Mouse (Mus musculus) CH12.LX (cell line): Measurements from ENCODE around the gene Ndufb4. TPM values are rescaled to one million over a fixed set of nuclear protein-coding genes. Genes with fewer than 3 reads are reported as not detected.
A peak's percentile ranks its signal among the peaks of the same experiment; 100 is the strongest.

Experiments used
- DNase-seq: peaks from one replicate; pipeline ENCODE4 v3.0.0-alpha.2; 2013; ENCODE audit errors: extremely low read depth
- H3K27ac ChIP-seq: 2 replicates; pipeline ENCODE4 v1.5.1; 2012; ENCODE audit warnings: low read depth, mild to moderate bottlenecking, control low read depth, moderate library complexity; ENCODE audit not compliant: insufficient read depth
- H3K27me3 ChIP-seq: replicated peaks from 2 replicates; pipeline ENCODE3; 2012; ENCODE audit warnings: inconsistent platforms
- H3K36me3 ChIP-seq, 2 experiments: replicated peaks in 1 of 2; 2 replicates each; pipeline versions ENCODE3 to v1.6.1; 2012; ENCODE audit warnings: inconsistent platforms in 1 of 2, low read length in 1 of 2, mild to moderate bottlenecking in 1 of 2, mixed read lengths in 1 of 2, moderate library complexity in 1 of 2; ENCODE audit not compliant: control insufficient read depth in 1 of 2, insufficient read depth in 1 of 2
- H3K4me1 ChIP-seq, 2 experiments: 2 replicates each; pipeline ENCODE4 v1.6.1; 2012; ENCODE audit warnings: inconsistent platforms in 1 of 2, moderate library complexity in 1 of 2; ENCODE audit not compliant: insufficient read depth in 2 of 2, control insufficient read depth in 1 of 2
- H3K4me2 ChIP-seq: 2 replicates; pipeline ENCODE4 v1.6.1; 2012; ENCODE audit warnings: low read depth, mild to moderate bottlenecking, control low read depth; ENCODE audit not compliant: poor library complexity, insufficient read depth, severe bottlenecking
- H3K4me3 ChIP-seq, 3 experiments: fragments of 150-350 bp in 1 of 3; sonication (generic) in 1 of 3; replicated peaks in 1 of 3; 2 replicates each; pipeline versions ENCODE3 to v1.5.1; 2011 to 2012; ENCODE audit warnings: low read depth in 2 of 3, low read length in 2 of 3, mild to moderate bottlenecking in 2 of 3, moderate library complexity in 2 of 3, control low read depth in 1 of 3, improper control_type of control experiment in 1 of 3, inconsistent platforms in 1 of 3, mixed read lengths in 1 of 3; ENCODE audit not compliant: poor library complexity in 1 of 3
- H3K79me2 ChIP-seq: replicated peaks from 2 replicates; pipeline ENCODE4 v1.6.1; 2012; ENCODE audit warnings: mild to moderate bottlenecking, moderate library complexity; ENCODE audit not compliant: control insufficient read depth, poor library complexity, insufficient read depth, severe bottlenecking; ENCODE audit errors: extremely low read depth
- H3K9ac ChIP-seq: 2 replicates; pipeline ENCODE4 v1.6.1; 2012; ENCODE audit warnings: low read depth, mild to moderate bottlenecking, control low read depth, moderate library complexity; ENCODE audit not compliant: insufficient read depth
- H3K9me3 ChIP-seq: replicated peaks from 2 replicates; pipeline ENCODE3; 2012; ENCODE audit warnings: low read length, inconsistent platforms, mixed read lengths
- BHLHE40 ChIP-seq: IDR thresholded peaks from 2 replicates; pipeline ENCODE4 v1.6.1; 2011; ENCODE audit warnings: mild to moderate bottlenecking, low read depth, low read length, improper control_type of control experiment
- CHD1 ChIP-seq: IDR thresholded peaks from 2 replicates; pipeline ENCODE4 v1.6.1; 2012; ENCODE audit warnings: low read depth, low read length, improper control_type of control experiment, inconsistent platforms
- ELF1 ChIP-seq: IDR thresholded peaks from 2 replicates; pipeline ENCODE4 v1.6.1; 2014; ENCODE audit warnings: low read depth, mild to moderate bottlenecking, inconsistent platforms, low read length, improper control_type of control experiment
- ETS1 ChIP-seq: conservative IDR thresholded peaks from 2 replicates; pipeline ENCODE4 v1.6.1; 2012; ENCODE audit warnings: low read depth, mild to moderate bottlenecking, inconsistent platforms, low read length, improper control_type of control experiment, moderate library complexity
- HCFC1 ChIP-seq: IDR thresholded peaks from 2 replicates; pipeline ENCODE4 v1.6.1; 2012; ENCODE audit warnings: low read depth, mild to moderate bottlenecking, inconsistent platforms, low read length, improper control_type of control experiment
- JUN ChIP-seq: IDR thresholded peaks from 2 replicates; pipeline ENCODE4 v1.6.1; 2011; ENCODE audit warnings: low read depth, mild to moderate bottlenecking, low read length, improper control_type of control experiment, moderate library complexity; ENCODE audit not compliant: insufficient read depth
- MAFK ChIP-seq: IDR thresholded peaks from 2 replicates; pipeline ENCODE4 v1.6.1; 2011; ENCODE audit warnings: low read length, improper control_type of control experiment; ENCODE audit not compliant: insufficient replicate concordance
- MAX ChIP-seq: IDR thresholded peaks from 2 replicates; pipeline ENCODE4 v1.6.1; 2011; ENCODE audit warnings: low read length, improper control_type of control experiment
- MAZ ChIP-seq: IDR thresholded peaks from 2 replicates; pipeline ENCODE4 v1.6.1; 2012; ENCODE audit warnings: low read depth, mild to moderate bottlenecking, inconsistent platforms, low read length, improper control_type of control experiment, moderate library complexity
- MXI1 ChIP-seq: IDR thresholded peaks from 2 replicates; pipeline ENCODE4 v1.6.1; 2011; ENCODE audit warnings: mild to moderate bottlenecking, low read depth, low read length, improper control_type of control experiment
- MYC ChIP-seq: IDR thresholded peaks from 2 replicates; pipeline ENCODE4 v1.6.1; 2011; ENCODE audit warnings: low read depth, mild to moderate bottlenecking, improper control_type of control experiment, low read length
- NELFE ChIP-seq: IDR thresholded peaks from 2 replicates; pipeline ENCODE4 v1.6.1; 2011; ENCODE audit warnings: low read depth, low read length, improper control_type of control experiment
- PAX5 ChIP-seq: IDR thresholded peaks from 2 replicates; pipeline ENCODE4 v1.6.1; 2012; ENCODE audit warnings: low read length, inconsistent platforms, mixed read lengths
- UBTF ChIP-seq: IDR thresholded peaks from 2 replicates; pipeline ENCODE4 v1.6.1; 2012; ENCODE audit warnings: low read depth, mild to moderate bottlenecking, inconsistent platforms, low read length, improper control_type of control experiment, moderate library complexity
- USF1 ChIP-seq: IDR thresholded peaks from 2 replicates; pipeline ENCODE4 v1.6.1; 2014; ENCODE audit warnings: low read depth, mild to moderate bottlenecking, inconsistent platforms, low read length, improper control_type of control experiment
- ZKSCAN1 ChIP-seq: IDR thresholded peaks from 2 replicates; pipeline ENCODE4 v1.6.1; 2012; ENCODE audit warnings: low read depth, inconsistent platforms, low read length, improper control_type of control experiment, borderline replicate concordance
- dilution Hi-C: fragments of 300-500 bp; cut with MboI; formaldehyde crosslinking; loops from 2 replicates; pipeline ENCODE4 v1.14.3; 2020; ENCODE audit warnings: low sequenced_read_pairs; ENCODE audit not compliant: extremely low pct_unique_long_range_greater_than_20kb, extremely low pct_ligation_motif_present
- in situ Hi-C: fragments of 300-500 bp; cut with MboI; formaldehyde crosslinking; loops from 3 replicates; pipeline ENCODE4 v1.14.3; 2019; ENCODE audit warnings: low sequenced_read_pairs, low pct_ligation_motif_present, low pct_unique_long_range_greater_than_20kb, mixed read lengths
- polyA plus RNA-seq: library from polyadenylated mRNA; unstranded; fragments of >175 nt; gene quantifications from 2 replicates; pipeline ENCODE4 v1.2.1, GENCODE M21; 2012; ENCODE audit warnings: low read depth; ENCODE audit not compliant: insufficient read length
- total RNA-seq, 2 experiments: library from RNA; depleted of rRNA; stranded (reverse); fragments of 300-350 nt in 1 of 2; fragments of >200 nt in 1 of 2; gene quantifications; 2 replicates each; pipeline ENCODE4 v1.2.3; 2012 to 2014

Gene Ndufb4
- total and polyA plus RNA-seq, 3 experiments = 51.8 to 97.4 (median 70.7) TPM

GRCm38 (mm10) chr16:37687301-37687980, 33.2 kb upstream of the Ndufb4 start:
- Histone ChIP-seq H3K9ac (no peak overlapping the region), H3K36me3 (no peaks in the 10 kb centered on the region), H3K4me1 (peaks cover 20 to 66% of the 10 kb centered on the region in 2 experiments), H3K79me2 (no peaks in the 10 kb centered on the region), H3K4me2 (0 out of 2 replicates have a peak overlapping the region, but pooled peaks have one; percentile 3), H3K4me3 (no peak overlapping the region), H3K9me3 (no peaks in the 10 kb centered on the region), H3K27me3 (no peaks in the 10 kb centered on the region), H3K27ac (0 out of 2 replicates have a peak overlapping the region, but pooled peaks have one; percentile 7)
- in situ Hi-C loops (loop anchor here (5.0 to 25.0 kb wide), 4 partner anchors 125 to 575 kb away; partner anchors contain the start of genes Gtf2e1 and Rabl3), dilution Hi-C loops (no loop called here)
- TF ChIP-seq BHLHE40 (peak; percentile 58), NELFE (no peak), UBTF (no peak), ELF1 (peak; percentile 47; the same call in 1 of the 2 replicates), ZKSCAN1 (no peak), MAZ (no peak), MAFK (no peak), JUN (no peak), ETS1 (0 out of 2 replicates have a peak, but pooled peaks have one; percentile 16), MAX (no peak), HCFC1 (no peak; the same call in 1 of the 2 replicates), USF1 (no peak)
- no peak for DNase-seq

- Histone ChIP-seq H3K27ac (no peak overlapping the region), H3K27me3 (no peaks in the 10 kb centered on the region), H3K4me2 (no peak overlapping the region), H3K9me3 (no peaks in the 10 kb centered on the region), H3K4me3 (no peak overlapping the region), H3K9ac (no peak overlapping the region), H3K79me2 (no peaks in the 10 kb centered on the region), H3K36me3 (no peaks in the 10 kb centered on the region), H3K4me1 (peaks cover 23 to 67% of the 10 kb centered on the region in 2 experiments)
- no peak for TF ChIP-seq MYC
- no peak for TF ChIP-seq CHD1
- TF ChIP-seq ETS1 = no peak
- no peak for TF ChIP-seq MXI1
- no peak for TF ChIP-seq MAX
- no peak for TF ChIP-seq MAFK
- TF ChIP-seq PAX5 = no peak
- dilution Hi-C loops (no loop called here), in situ Hi-C loops (loop anchor here (5.0 to 25.0 kb wide), 4 partner anchors 125 to 575 kb away; partner anchors contain the start of genes Gtf2e1 and Rabl3)
- DNase-seq = no peak
These were observed 32.6 kb upstream of the Ndufb4 start for GRCm38 (mm10) chr16:37686834-37687233.
